Mouse (Mus musculus) neural tube, embryonic 10.5 days (tissue): Measurements from ENCODE around the gene Ndufv3.

Experiments
- DNase-seq: peaks from one replicate; pipeline ENCODE4 v3.0.0-alpha.2; 2017; ENCODE audit warnings: low spot score; ENCODE audit errors: extremely low spot score

The Ndufv3 gene

DNA sequence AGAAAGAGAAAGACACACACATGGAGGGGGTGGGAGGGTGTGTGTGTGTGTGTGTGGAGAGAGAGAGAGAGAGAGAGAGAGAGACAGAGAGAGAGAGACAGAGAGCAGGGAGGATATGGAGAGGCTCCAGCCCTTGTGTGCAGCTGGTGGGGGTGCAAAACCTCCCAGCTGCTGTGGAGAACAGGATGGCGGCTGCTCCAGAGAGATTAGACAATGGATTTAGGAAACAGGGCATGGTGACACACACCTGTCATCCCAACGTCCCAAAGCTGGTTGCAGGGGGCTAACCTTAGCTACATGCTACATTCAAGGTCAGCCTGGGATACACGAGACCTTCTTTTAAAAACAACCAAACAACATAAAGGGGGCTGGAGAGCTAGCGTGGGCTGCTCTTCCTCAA is 36.3 kb downstream of the Ndufv3 start:
- DNase-seq = no peak

DNA sequence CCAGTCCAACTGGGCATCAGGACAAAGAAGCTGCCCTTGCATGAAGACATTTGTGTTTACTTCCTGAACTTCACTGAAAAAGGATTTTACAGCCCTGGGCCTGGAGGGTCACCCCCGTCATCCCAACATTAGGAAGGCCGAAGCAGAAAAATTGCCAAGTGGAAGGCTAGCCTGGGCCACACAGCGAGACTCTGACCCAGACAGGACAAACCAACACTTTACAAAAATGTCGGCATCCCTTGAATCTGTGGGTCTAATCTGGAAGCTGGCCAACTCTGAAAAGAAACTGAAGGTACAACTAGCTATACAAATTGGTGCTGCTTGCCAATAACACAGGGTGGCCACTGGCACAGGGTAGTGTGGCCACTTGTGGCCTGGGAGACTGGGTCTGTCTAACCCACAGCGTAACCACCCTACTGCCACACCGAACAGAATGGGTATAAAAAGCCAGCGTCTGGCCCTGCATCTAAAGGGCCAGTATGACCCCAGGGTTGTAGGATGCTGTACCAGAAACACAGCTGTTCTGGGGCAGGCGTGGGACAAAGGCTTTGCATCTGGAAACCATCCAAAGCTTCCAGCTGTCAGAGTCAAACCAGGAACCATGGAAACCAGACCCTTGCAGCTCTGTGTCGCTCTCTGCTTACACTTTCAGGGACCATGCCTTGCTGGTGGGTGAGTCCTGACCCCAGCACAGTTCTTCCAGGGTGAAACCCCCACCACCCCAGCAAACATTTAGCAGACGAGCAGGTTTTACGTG is 37.4 kb downstream of the Ndufv3 start:
- DNase-seq = peak; percentile 67

GRCm38 (mm10) chr17:31557947-31558542 is 38.1 kb downstream of the Ndufv3 start:
- peak; percentile 29 for DNase-seq

DNA sequence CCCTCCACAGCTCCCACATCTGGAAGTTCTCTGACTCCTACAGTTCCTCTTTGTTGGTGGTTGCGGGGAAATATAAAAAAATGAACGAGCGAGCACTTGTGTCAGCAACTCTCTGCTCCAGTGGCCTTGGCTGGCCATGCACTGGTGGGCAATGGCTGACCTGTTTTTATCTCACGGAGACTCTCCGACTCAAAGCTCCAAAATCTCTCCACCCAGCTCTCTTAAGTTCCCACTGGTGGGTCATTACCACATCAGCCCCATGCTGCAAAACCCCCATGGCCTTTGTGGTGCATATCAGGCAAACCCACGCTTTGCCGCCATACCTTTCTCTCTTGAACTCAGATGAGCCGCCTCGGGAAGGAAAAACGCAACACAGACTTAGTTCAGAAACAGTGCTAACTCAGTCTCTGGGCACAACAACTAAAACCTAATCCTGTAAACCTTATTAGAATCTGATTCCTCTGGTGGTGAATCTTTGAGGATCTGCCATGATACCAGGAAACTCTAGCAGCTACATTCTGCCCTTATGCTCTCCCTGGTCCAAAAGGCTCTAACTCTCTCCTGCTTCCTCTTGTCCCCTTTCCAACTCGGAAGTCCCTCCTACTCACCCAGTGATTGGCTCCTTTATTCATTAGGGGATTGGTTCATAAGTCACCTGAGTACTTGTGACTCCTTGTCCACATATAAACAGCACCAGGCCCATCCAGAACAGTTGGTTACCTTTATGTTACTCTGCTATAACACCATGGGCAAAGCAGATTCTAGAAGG is 39.3 kb downstream of the Ndufv3 start:
- DNase-seq = no peak

DNA sequence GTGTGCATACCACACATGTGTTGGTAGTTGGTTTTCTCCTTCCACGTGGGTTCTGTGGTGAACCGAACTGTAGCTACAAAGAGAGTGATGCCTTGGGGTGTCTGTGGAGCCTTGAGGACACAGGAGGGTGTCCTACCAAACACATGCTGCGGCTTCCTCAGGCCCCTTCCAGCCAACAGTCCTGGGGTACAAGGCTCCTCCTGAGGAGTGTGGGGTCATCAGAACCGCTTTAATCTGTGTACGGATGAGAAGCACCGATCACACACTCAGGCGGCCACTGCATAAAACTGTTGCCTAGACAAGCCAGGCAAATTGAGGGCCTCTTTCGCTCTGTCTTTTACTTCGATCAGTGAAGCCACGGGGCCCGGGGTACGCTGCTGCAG is 43.7 kb downstream of the Ndufv3 start:
- peak; percentile 59 for DNase-seq

GRCm38 (mm10) chr17:31564015-31564857 is 44.3 kb downstream of the Ndufv3 start, which contains the start of gene Pknox1:
Pknox1 (plus strand) TSS chr17:31564734.
- DNase-seq = peak; percentile 97

- no peak for DNase-seq
These were observed 44.9 kb downstream of the Ndufv3 start for GRCm38 (mm10) chr17:31564858-31565140.

DNA sequence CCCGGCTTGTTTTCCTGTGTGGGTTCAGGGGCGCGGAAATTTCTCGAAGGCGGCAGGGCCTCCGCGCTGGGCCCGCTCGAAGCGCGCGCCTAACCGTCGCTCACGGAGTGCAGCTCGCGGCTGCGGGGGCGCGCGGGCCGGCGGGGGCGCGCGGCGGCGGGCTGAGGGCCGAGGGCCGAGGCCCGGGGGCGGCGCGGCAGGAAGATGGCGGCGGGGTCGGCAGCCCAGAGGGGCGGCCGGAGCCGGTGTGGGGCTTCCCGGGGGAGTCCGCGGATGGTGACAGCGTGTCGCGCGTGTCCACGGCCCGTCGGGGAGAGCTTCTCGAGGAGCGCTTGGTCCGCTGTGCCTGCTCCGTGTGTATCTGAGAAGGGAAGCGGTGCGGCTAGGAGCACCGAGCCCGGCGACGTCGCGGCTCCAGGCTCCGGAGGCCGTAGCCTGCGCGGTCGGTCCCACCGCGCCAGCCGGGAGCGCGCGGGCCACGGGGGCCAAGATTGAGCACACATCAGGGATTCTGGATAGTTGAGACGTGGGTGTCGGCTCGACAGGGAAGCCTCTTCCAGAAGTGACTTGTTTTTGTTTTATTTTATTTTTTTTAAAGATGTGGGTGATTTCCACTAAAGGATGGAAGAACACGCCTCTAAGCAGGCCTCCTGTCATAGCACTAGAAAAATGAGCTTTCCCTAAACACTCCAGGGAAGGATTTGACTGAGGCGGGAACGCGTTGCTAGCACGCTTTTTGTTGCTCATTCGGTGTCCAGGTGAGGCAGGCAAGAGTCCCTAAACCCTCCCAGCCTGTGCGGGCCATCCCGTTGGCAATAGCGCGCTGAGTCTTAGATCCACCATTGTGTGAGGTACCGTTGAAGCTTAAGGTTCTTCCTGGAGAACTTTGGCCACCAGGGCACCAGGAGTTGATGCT is 45.5 kb downstream of the Ndufv3 start:
- peak; percentile 84 for DNase-seq

GRCm38 (mm10) chr17:31566276-31566675 is 46.4 kb downstream of the Ndufv3 start:
- no peak for DNase-seq

DNA sequence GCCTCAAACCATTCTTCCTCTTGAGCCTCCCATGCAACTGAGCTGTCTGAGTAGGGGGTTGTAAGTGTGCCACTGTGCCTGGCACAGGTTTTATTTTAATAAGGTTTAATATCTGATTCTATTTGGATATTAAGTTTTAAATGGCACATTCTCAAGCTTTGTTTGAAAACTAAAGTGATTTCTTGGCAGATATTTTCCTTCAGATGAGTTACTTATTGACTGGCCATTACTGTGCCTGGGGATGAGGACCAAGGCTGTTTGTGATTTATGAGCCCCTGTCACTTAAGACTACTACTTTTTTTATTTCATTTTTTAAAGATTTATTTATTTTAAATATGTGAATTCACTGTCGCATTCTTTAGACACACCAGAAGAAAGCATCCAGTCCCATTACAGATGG is 49.8 kb downstream of the Ndufv3 start:
- DNase-seq = no peak

GRCm38 (mm10) chr17:31570321-31570925 is 50.5 kb downstream of the Ndufv3 start:
- DNase-seq = peak; percentile 47

DNA sequence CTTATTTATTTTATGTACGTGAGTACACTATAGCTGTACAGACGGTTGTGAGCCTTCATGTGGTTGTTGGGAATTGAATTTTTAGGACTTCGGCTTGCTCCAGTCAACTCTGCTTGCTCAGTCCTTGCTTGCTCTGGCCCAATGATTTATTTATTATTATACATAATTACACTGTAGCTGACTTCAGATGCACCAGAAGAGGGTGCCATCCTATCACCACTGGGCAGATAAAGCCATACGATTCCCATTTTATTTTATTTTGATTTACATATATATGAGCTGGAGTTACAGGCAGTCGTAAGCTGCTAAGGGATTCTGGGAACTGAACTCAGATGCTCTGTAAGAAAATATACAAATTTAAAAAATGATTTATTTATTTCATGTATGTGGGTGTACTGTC is 51.8 kb downstream of the Ndufv3 start:
- no peak for DNase-seq

- no peak for DNase-seq
These were observed 54.7 kb downstream of the Ndufv3 start for GRCm38 (mm10) chr17:31574662-31575061.

- DNase-seq = no peak
These were observed 56.7 kb downstream of the Ndufv3 start for GRCm38 (mm10) chr17:31576394-31577175.

DNA sequence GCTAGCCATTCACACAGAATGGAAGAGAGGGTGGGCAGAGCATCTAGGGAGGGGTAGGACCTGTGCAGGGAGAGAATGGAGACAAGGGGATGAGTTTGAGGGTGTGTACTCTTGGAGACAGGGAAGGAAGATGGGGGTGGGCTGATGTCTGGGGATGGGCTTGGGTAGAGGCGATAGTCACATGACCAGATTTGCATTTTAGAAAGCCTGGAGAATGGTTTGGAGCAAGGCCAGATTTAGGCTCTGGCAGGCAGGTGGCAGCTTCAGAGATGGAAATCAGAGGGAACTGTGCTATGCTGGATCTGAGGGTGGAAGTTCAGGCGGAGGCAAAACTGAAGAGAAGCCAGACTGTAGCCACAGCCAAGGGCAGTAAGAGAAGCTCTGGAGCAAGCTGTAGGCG is 60.4 kb downstream of the Ndufv3 start:
- DNase-seq = no peak
